Mouse (Mus musculus) olfactory bulb, adult 2 months (tissue): ENCODE measurements around the gene Ccdc191.

ENCODE experiments used
- CTCF ChIP-seq: fragments of 200-500 bp; IDR thresholded peaks from 2 replicates; pipeline ENCODE4 v1.5.1; 2012; ENCODE audit warnings: low read depth, mild to moderate bottlenecking, low read length, moderate library complexity; ENCODE audit not compliant: insufficient read depth
- POLR2A ChIP-seq: fragments of 200-500 bp; IDR thresholded peaks from 2 replicates; pipeline ENCODE4 v1.6.1; 2012; ENCODE audit warnings: mild to moderate bottlenecking, low read depth, low read length, moderate library complexity; ENCODE audit not compliant: insufficient read depth

- TF ChIP-seq POLR2A (no peak), CTCF (no peak)
Measured at GRCm38 (mm10) chr16:43871419-43871818, 18.2 kb upstream of the Ccdc191 start.
